Comparison of ENCODE assay signal across 8 mouse cellular contexts in genomic region chr2:31297602-31298268, GRCm38 (mm10). TPM values are rescaled to one million over a fixed set of nuclear protein-coding genes. Genes with fewer than 3 reads are reported as not detected.
A peak's percentile ranks its signal among the peaks of the same experiment; 100 is the strongest.
DNase-seq lines count a peak whose midpoint lies in the region; ATAC-seq and TF ChIP-seq lines count a peak whose summit lies in the region.

No protein-coding gene starts in this region.

- 2% methylated on average over 17 of the region's 17 CpGs for WGBS in embryonic facial prominence, embryonic 12.5 days
- 6% methylated on average over 17 of the region's 17 CpGs for WGBS in kidney, adult 2 months
- WGBS in liver, embryonic 14.5 days (ENCODE audit: insufficient replicate concordance): 6% methylated on average over 17 of the region's 17 CpGs

- TF ChIP-seq CTCF in kidney, adult 2 months (conservative IDR thresholded peaks at IDR 0.05; ENCODE audit: insufficient read depth, insufficient read length, low read depth, low read length): no peak
- no peak for TF ChIP-seq CTCF in liver, embryonic 14.5 days (IDR thresholded peaks at IDR 0.05; ENCODE audit: low read depth)

- peaks cover 4% of the 10 kb centered on the region; the same call in 1 of the 2 replicates for H3K4me1 ChIP-seq in embryonic facial prominence, embryonic 12.5 days
- no peaks in the 10 kb centered on the region; the same call in 1 of the 2 replicates for H3K4me1 ChIP-seq in kidney, adult 2 months (ENCODE audit: control insufficient read depth, insufficient read depth, low read length)
- peaks cover 0 to 4% of the 10 kb centered on the region in 2 experiments; a peak in 2 of 4 replicates for H3K4me1 ChIP-seq in liver, embryonic 14.5 days (replicated peaks; ENCODE audit: control insufficient read depth in 2 of 2, insufficient read depth in 2 of 2, low read length in 1 of 2)

- H3K4me2 ChIP-seq in embryonic facial prominence, embryonic 12.5 days (replicated peaks): peak overlapping the region; percentile 60
- peak overlapping the region; percentile 47 for H3K4me2 ChIP-seq in liver, embryonic 14.5 days (ENCODE audit: low read depth)

- peak; percentile 93 for ATAC-seq in activated CD4-positive, CD25-positive, alpha-beta regulatory T cell, adult 4 months
- ATAC-seq in embryonic facial prominence, embryonic 12.5 days (ENCODE audit: insufficient number of reproducible peaks, insufficient read depth, low FRiP score, low TSS enrichment): peak; percentile 79
- ATAC-seq in liver, embryonic 14.5 days (ENCODE audit: insufficient read depth): peak; percentile 55; the same call in 1 of the 2 replicates

- peaks cover 8% of the 10 kb centered on the region for H3K36me3 ChIP-seq in embryonic facial prominence, embryonic 12.5 days
- H3K36me3 ChIP-seq in kidney, adult 2 months (ENCODE audit: control insufficient read depth, insufficient read depth, low read length): no peaks in the 10 kb centered on the region
- no peaks in the 10 kb centered on the region for H3K36me3 ChIP-seq in liver, embryonic 14.5 days (replicated peaks; ENCODE audit: control insufficient read depth, insufficient read depth, low read depth)

- 0 out of 2 replicates have a peak overlapping the region, but pooled peaks have one; percentile 3 for H3K27ac ChIP-seq in embryonic facial prominence, embryonic 12.5 days
- no peak overlapping the region for H3K27ac ChIP-seq in kidney, adult 2 months (ENCODE audit: insufficient read depth, low read depth, low read length)
- H3K27ac ChIP-seq in liver, embryonic 14.5 days: no peak overlapping the region

- no peak for TF ChIP-seq POLR2A in kidney, adult 2 months (IDR thresholded peaks at IDR 0.05; ENCODE audit: low read depth, low read length)

- no peaks in the 10 kb centered on the region for H3K9me3 ChIP-seq in embryonic facial prominence, embryonic 12.5 days
- H3K9me3 ChIP-seq in liver, embryonic 14.5 days (ENCODE audit: control insufficient read depth, low read length): no peaks in the 10 kb centered on the region

- no peaks in the 10 kb centered on the region for H3K27me3 ChIP-seq in embryonic facial prominence, embryonic 12.5 days
- H3K27me3 ChIP-seq in kidney, adult 2 months (replicated peaks; ENCODE audit: control insufficient read depth, insufficient read depth, low read length): no peaks in the 10 kb centered on the region
- no peaks in the 10 kb centered on the region for H3K27me3 ChIP-seq in liver, embryonic 14.5 days (ENCODE audit: control insufficient read depth, insufficient read depth, low read length)

- DNase-seq in CD4-positive, CD25-positive, alpha-beta regulatory T cell, adult 2 months (ENCODE audit: low read depth, low spot score): peak; percentile 70
- DNase-seq in heart, adult 9 months (ENCODE audit: low spot score in 2 of 2): peak; percentile 70 to 79
- DNase-seq in kidney, adult 2 months: peak; percentile 70
- peak; percentile 11 to 24 (median 17) for DNase-seq in liver, embryonic 14.5 days (ENCODE audit: low read depth in 3 of 3, low spot score in 3 of 3)
- peak; percentile 68 for DNase-seq in neural tube, embryonic 10.5 days (ENCODE audit: extremely low spot score, low spot score)
- DNase-seq in thymus, postnatal 4 days: peak; percentile 61

- peak overlapping the region; percentile 50 for H3K9ac ChIP-seq in embryonic facial prominence, embryonic 12.5 days
- no peak overlapping the region for H3K9ac ChIP-seq in liver, embryonic 14.5 days (replicated peaks)

- TF ChIP-seq EP300 in liver, embryonic 14.5 days (IDR thresholded peaks at IDR 0.05; ENCODE audit: low read depth): no peak

- peak overlapping the region; percentile 41 for H3K4me3 ChIP-seq in embryonic facial prominence, embryonic 12.5 days
- peak overlapping the region; percentile 61 for H3K4me3 ChIP-seq in kidney, adult 2 months (ENCODE audit: insufficient read depth, low read depth, low read length)
- peak overlapping the region; percentile 28 to 67 for H3K4me3 ChIP-seq in liver, embryonic 14.5 days (ENCODE audit: insufficient read depth in 1 of 2, low read depth in 2 of 2, low read length in 2 of 2)

RNA-seq across cellular contexts. Expression of gene Hmcn2, which starts 16.5 kb away (rescaled TPM):
- polyA plus RNA-seq in activated CD4-positive, CD25-positive, alpha-beta regulatory T cell, adult 4 months (2017; shearing (Covaris generic)): under 1 TPM; 0.48 to 0.53 TPM
- 0.09 and 0.18 TPM in 2 replicates for polyA plus RNA-seq in embryonic facial prominence, embryonic 12.5 days (2016; fragmentation: Nextera tagmentation; extraction: Ambion mirVana)
- polyA plus RNA-seq in kidney, adult 2 months (2012; rRNA removed): 14.3 and 16.4 TPM in 2 replicates
- polyA plus RNA-seq in liver, embryonic 14.5 days (2012; rRNA removed): 0.21 and 0.27 TPM in 2 replicates
- 0.10 and 0.14 TPM in 2 replicates for polyA plus RNA-seq in liver, embryonic 14.5 days (2014; fragmentation: Nextera tagmentation; extraction: Ambion mirVana)

RNA-seq across cellular contexts. Expression of gene Ncs1, which starts 52.1 kb away (rescaled TPM):
- polyA plus RNA-seq in activated CD4-positive, CD25-positive, alpha-beta regulatory T cell, adult 4 months (2017; shearing (Covaris generic)): 1 to 10 TPM in 1 of 2 experiments, under 1 TPM in 1; 0.53 to 1.4 TPM
- polyA plus RNA-seq in embryonic facial prominence, embryonic 12.5 days (2016; fragmentation: Nextera tagmentation; extraction: Ambion mirVana): 54.4 and 59.2 TPM in 2 replicates
- 3.5 and 3.9 TPM in 2 replicates for polyA plus RNA-seq in kidney, adult 2 months (2012; rRNA removed)
- polyA plus RNA-seq in liver, embryonic 14.5 days (2012; rRNA removed): 0.37 and 0.42 TPM in 2 replicates
- 0.97 and 1.4 TPM in 2 replicates for polyA plus RNA-seq in liver, embryonic 14.5 days (2014; fragmentation: Nextera tagmentation; extraction: Ambion mirVana)

Comparison
In these comparisons a context has a peak if more than half of its experiments do, and no peak if none do; other contexts are left out.
1. DNase-seq: peak in every context shown above with its lines; median percentile 74 in heart, adult 9 months; 70 in CD4-positive, CD25-positive, alpha-beta regulatory T cell, adult 2 months; 70 in kidney, adult 2 months; 68 in neural tube, embryonic 10.5 days; 61 in thymus, postnatal 4 days; 17 in liver, embryonic 14.5 days.
2. RNA of gene Hmcn2, which starts 16.5 kb away (polyA plus RNA-seq): 14.3 to 16.4 TPM in kidney, adult 2 months; 0.48 to 0.53 TPM in activated CD4-positive, CD25-positive, alpha-beta regulatory T cell, adult 4 months, 0.10 to 0.27 TPM in liver, embryonic 14.5 days and 0.09 to 0.18 TPM in embryonic facial prominence, embryonic 12.5 days; every median in the first group is over 10 times any median in the second.
3. RNA of gene Ncs1, which starts 52.1 kb away (polyA plus RNA-seq): 54.4 to 59.2 TPM in embryonic facial prominence, embryonic 12.5 days; 3.5 to 3.9 TPM in kidney, adult 2 months, 0.37 to 1.4 TPM in liver, embryonic 14.5 days and 0.53 to 1.4 TPM in activated CD4-positive, CD25-positive, alpha-beta regulatory T cell, adult 4 months; every median in the first group is over 10 times any median in the second.
4. Peak in every context shown above with its lines, with median percentiles within 50 percentile points of each other: ATAC-seq and H3K4me3 ChIP-seq.